Mouse (Mus musculus) CD4-positive, CD25-positive, alpha-beta regulatory T cell, adult 4 months (primary cell): Measurements from ENCODE around the gene Pdcd6. TPM values are rescaled to one million over a fixed set of nuclear protein-coding genes. Genes with fewer than 3 reads are reported as not detected.

Experiments used
- ATAC-seq: one replicate; pipeline ENCODE4 v1.8.0; 2017
- polyA plus RNA-seq, 2 experiments: library from polyadenylated mRNA; unstranded; fragments of 100-300 nt; shearing (Covaris generic); gene quantifications; one replicate each; pipeline ENCODE4 v1.2.1; 2017

Gene Pdcd6
- polyA plus RNA-seq, 2 experiments from 2014 or later = 172 to 177 TPM

GRCm38 (mm10) chr13:74275726-74276125 lies 41.7 kb downstream of the Pdcd6 start:
- no peak for ATAC-seq

GRCm38 (mm10) chr13:74260231-74260992 lies 57.0 kb downstream of the Pdcd6 start:
- ATAC-seq = peak; percentile 74

- peak; percentile 74 for ATAC-seq
Observed at GRCm38 (mm10) chr13:74259460-74260230, 57.7 kb downstream of the Pdcd6 start.

Other genes starting within 250 kb of the Pdcd6 start
- gene Slc9a3, start 196.1 kb downstream of the Pdcd6 start, polyA plus RNA-seq = not detected
- gene Exoc3, start 108.8 kb downstream of the Pdcd6 start, polyA plus RNA-seq = 10 to 100 TPM; 76.7 to 77.9 TPM
- gene Ahrr, start 25.2 kb downstream of the Pdcd6 start, polyA plus RNA-seq = under 1 TPM; 0.15 to 0.16 TPM
- gene Sdha, start 32.7 kb upstream of the Pdcd6 start, polyA plus RNA-seq = 100 to 1,000 TPM; 301 to 394 TPM
- 10 to 100 TPM; 32.2 to 34.5 TPM for gene Ccdc127, start 32.7 kb upstream of the Pdcd6 start, polyA plus RNA-seq
- gene Lrrc14b, start 46.4 kb upstream of the Pdcd6 start, polyA plus RNA-seq = not detected
- 1 to 10 TPM; 2.0 to 2.4 TPM for gene Zfp72, start 73.3 kb upstream of the Pdcd6 start, polyA plus RNA-seq
- gene Ftl1-ps1, start 82.1 kb upstream of the Pdcd6 start, polyA plus RNA-seq = 10 to 100 TPM; 66.1 to 95.0 TPM
- gene Zfp825, start 176.4 kb upstream of the Pdcd6 start, polyA plus RNA-seq = 10 to 100 TPM; 24.1 to 25.2 TPM